Mouse (Mus musculus): ENCODE measurements around the gene Gm3233. TPM values are rescaled to one million over a fixed set of nuclear protein-coding genes. Genes with fewer than 3 reads are reported as not detected.
"Not testable (repeated sequence)": the region's sequence is repeated elsewhere in the genome, so short reads cannot be mapped to it uniquely, and the experiment has no call there.

Gm3233 gene
- polyA plus RNA-seq, 1 experiment from 2014 or later: not detected

DNA sequence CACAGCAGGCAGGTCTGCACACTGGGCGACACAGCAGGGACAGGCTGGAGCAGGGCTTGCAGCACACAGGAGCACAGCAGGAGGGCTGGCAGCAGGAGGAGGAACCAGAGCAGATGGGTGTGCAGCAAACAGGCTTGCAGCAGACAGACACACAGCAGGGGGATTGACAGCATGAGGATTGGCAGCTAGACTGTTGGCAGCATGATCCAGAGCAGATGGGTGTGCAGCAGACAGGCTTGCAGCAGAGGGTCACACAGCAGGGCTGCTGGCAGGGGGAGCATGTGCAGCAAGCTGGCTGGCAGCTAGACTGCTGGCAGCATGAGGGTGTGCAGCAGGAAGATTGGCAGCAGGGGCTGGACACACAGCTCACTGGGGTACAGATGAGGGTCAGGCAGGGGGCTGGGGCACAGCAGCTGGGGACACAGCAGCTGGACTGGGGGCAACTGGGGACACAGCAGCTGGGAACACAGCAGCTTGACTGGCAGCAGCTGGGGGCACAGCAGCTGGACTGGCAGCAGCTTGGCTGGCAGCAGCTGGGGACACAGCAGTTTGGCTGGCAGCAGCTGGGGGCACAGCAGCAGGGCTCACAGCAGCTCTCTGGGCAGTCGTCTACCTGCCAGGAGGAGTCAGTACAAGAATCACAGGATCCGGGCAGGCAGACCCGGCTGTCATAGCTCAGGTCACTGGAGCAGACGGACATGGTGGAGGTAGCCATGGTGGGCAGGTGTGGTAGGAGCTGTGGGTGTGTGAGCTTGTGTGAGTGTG, 17.4 kb downstream of the Gm3233 start, which contains the start of gene Gm18596:
Gene Gm18596 (minus strand): TSS at position 715 of the 765 bp plus-strand sequence.
- WGBS: 68% methylated on average over 4 of the region's 5 CpGs
- DNase-seq (ENCODE audit: low spot score, missing footprints); H3K27me3 ChIP-seq (ENCODE audit: control insufficient read depth, insufficient read depth, low read length); H3K4me2 ChIP-seq; H3K36me3 ChIP-seq (ENCODE audit: control insufficient read depth, insufficient read depth, low read length); H3K4me1 ChIP-seq (ENCODE audit: control insufficient read depth, insufficient read depth, low read length); ATAC-seq (ENCODE audit: low FRiP score); H3K27ac ChIP-seq (ENCODE audit: low read depth, low read length); H3K4me3 ChIP-seq (ENCODE audit: low read depth, low read length); H3K9ac ChIP-seq (ENCODE audit: low read length); H3K9me3 ChIP-seq (ENCODE audit: control insufficient read depth, low read length): not testable (repeated sequence)

- 0 out of 2 replicates have a peak, but pooled peaks cover 3% of the 10 kb centered on the region for H3K4me1 ChIP-seq (ENCODE audit: control insufficient read depth, insufficient read depth, low read length)
- no peaks in the 10 kb centered on the region for H3K27me3 ChIP-seq (ENCODE audit: control insufficient read depth, insufficient read depth, low read length)
- no peak for DNase-seq (ENCODE audit: low spot score, missing footprints)
- no peak overlapping the region for H3K27ac ChIP-seq (ENCODE audit: low read depth, low read length)
- WGBS: 95% methylated on average over 4 of the region's 4 CpGs
- H3K4me3 ChIP-seq (ENCODE audit: low read depth, low read length): no peak overlapping the region
- no peaks in the 10 kb centered on the region for H3K36me3 ChIP-seq (ENCODE audit: control insufficient read depth, insufficient read depth, low read length)
- H3K4me2 ChIP-seq: no peak overlapping the region
- ATAC-seq (ENCODE audit: low FRiP score): no peak
- H3K9ac ChIP-seq (ENCODE audit: low read length): no peak overlapping the region
- H3K9me3 ChIP-seq (ENCODE audit: control insufficient read depth, low read length): no peaks in the 10 kb centered on the region
Measured at GRCm38 (mm10) chr10:77738929-77739328, 20.6 kb downstream of the Gm3233 start.

DNA sequence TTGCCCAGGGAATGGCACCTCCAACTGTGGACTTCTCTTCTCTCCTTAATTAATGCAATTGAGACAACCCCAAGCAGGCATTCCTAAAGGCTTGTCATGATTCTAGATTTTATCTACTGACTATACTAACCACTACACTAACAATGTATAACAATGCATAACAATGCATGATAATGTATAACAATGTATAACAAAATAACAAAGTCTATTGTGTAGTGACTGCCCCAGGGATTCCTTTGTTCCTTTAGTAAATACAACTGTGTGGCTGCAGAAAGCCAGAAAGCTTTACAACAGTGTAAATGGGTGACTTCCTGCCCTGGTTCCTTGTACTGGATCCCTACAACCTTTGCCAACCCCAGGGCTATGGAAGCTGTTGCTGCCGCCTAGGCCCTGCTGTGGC, 23.6 kb downstream of the Gm3233 start:
- H3K27ac ChIP-seq (ENCODE audit: low read depth, low read length): no peak overlapping the region
- H3K36me3 ChIP-seq (ENCODE audit: control insufficient read depth, insufficient read depth, low read length): no peaks in the 10 kb centered on the region
- no peak overlapping the region for H3K4me2 ChIP-seq
- ATAC-seq (ENCODE audit: low FRiP score): no peak
- no peak overlapping the region for H3K9ac ChIP-seq (ENCODE audit: low read length)
- H3K27me3 ChIP-seq (ENCODE audit: control insufficient read depth, insufficient read depth, low read length): no peaks in the 10 kb centered on the region
- H3K4me3 ChIP-seq (ENCODE audit: low read depth, low read length): no peak overlapping the region
- H3K9me3 ChIP-seq (ENCODE audit: control insufficient read depth, low read length): no peaks in the 10 kb centered on the region
- WGBS: 96% methylated on average over 1 of the region's 1 CpGs
- no peak for DNase-seq (ENCODE audit: low spot score, missing footprints)
- 0 out of 2 replicates have a peak, but pooled peaks cover 3% of the 10 kb centered on the region for H3K4me1 ChIP-seq (ENCODE audit: control insufficient read depth, insufficient read depth, low read length)

GRCm38 (mm10) chr10:77729241-77729640, 30.2 kb downstream of the Gm3233 start:
- Histone ChIP-seq H3K4me2 (no peak overlapping the region), H3K9ac (ENCODE audit: low read length) (no peak overlapping the region), H3K4me1 (ENCODE audit: control insufficient read depth, insufficient read depth, low read length) (no peaks in the 10 kb centered on the region), H3K9me3 (ENCODE audit: control insufficient read depth, low read length) (no peaks in the 10 kb centered on the region), H3K27me3 (ENCODE audit: control insufficient read depth, insufficient read depth, low read length) (no peaks in the 10 kb centered on the region), H3K4me3 (ENCODE audit: low read depth, low read length) (no peak overlapping the region), H3K36me3 (ENCODE audit: control insufficient read depth, insufficient read depth, low read length) (no peaks in the 10 kb centered on the region), H3K27ac (ENCODE audit: low read depth, low read length) (no peak overlapping the region)
- WGBS: 52% methylated on average over 4 of the region's 4 CpGs
- ATAC-seq (ENCODE audit: low FRiP score): no peak
- DNase-seq (ENCODE audit: low spot score, missing footprints): no peak

DNA sequence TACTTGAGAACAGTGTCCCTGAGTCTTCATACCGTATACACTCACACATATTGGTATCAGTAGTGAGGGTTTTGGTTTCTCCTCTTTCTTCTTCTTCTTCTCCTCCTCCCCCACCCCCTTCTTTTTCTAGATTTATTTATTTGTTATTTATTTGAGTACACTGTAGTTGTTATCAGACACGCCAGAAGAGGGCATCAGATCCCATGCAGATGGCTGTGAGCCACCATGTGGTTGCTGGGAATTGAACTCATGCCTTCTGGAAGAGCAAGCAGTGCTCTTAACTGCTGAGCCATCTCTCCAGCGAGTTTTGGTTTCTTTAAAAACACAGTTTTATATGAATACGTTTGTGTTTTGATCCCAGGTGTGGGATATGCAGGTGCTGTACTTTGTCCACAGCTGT, 31.2 kb downstream of the Gm3233 start:
- WGBS: 63% methylated on average over 4 of the region's 4 CpGs
- H3K4me3 ChIP-seq (ENCODE audit: low read depth, low read length): no peak overlapping the region
- no peaks in the 10 kb centered on the region for H3K27me3 ChIP-seq (ENCODE audit: control insufficient read depth, insufficient read depth, low read length)
- no peaks in the 10 kb centered on the region for H3K4me1 ChIP-seq (ENCODE audit: control insufficient read depth, insufficient read depth, low read length)
- H3K9me3 ChIP-seq (ENCODE audit: control insufficient read depth, low read length): no peaks in the 10 kb centered on the region
- DNase-seq (ENCODE audit: low spot score, missing footprints): no peak
- no peak for ATAC-seq (ENCODE audit: low FRiP score)
- H3K4me2 ChIP-seq: no peak overlapping the region
- H3K36me3 ChIP-seq (ENCODE audit: control insufficient read depth, insufficient read depth, low read length): no peaks in the 10 kb centered on the region
- no peak overlapping the region for H3K9ac ChIP-seq (ENCODE audit: low read length)
- no peak overlapping the region for H3K27ac ChIP-seq (ENCODE audit: low read depth, low read length)

- H3K27ac ChIP-seq (ENCODE audit: low read depth, low read length): no peak within 1 kb of the TSS
- no peaks in the 10 kb centered on the region for H3K36me3 ChIP-seq (ENCODE audit: control insufficient read depth, insufficient read depth, low read length)
- WGBS: 44% methylated on average over 3 of the region's 3 CpGs
- no peaks in the 10 kb centered on the region for H3K27me3 ChIP-seq (ENCODE audit: control insufficient read depth, insufficient read depth, low read length)
- no peak within 1 kb of the TSS for H3K9ac ChIP-seq (ENCODE audit: low read length)
- H3K4me2 ChIP-seq: no peak within 1 kb of the TSS
- H3K4me1 ChIP-seq (ENCODE audit: control insufficient read depth, insufficient read depth, low read length): no peaks in the 10 kb centered on the region
- no peak for ATAC-seq (ENCODE audit: low FRiP score)
- no peak for DNase-seq (ENCODE audit: low spot score, missing footprints)
- no peaks in the 10 kb centered on the region for H3K9me3 ChIP-seq (ENCODE audit: control insufficient read depth, low read length)
- no peak within 1 kb of the TSS for H3K4me3 ChIP-seq (ENCODE audit: low read depth, low read length)
Measured at GRCm38 (mm10) chr10:77726186-77726585, 33.3 kb downstream of the Gm3233 start, which contains the start of gene Gm10100. Gene Gm10100, plus strand, starts transcription at chr10:77726486.

- Histone ChIP-seq H3K27me3 (ENCODE audit: control insufficient read depth, insufficient read depth, low read length) (no peaks in the 10 kb centered on the region), H3K36me3 (ENCODE audit: control insufficient read depth, insufficient read depth, low read length) (no peaks in the 10 kb centered on the region), H3K4me3 (ENCODE audit: low read depth, low read length) (no peak overlapping the region), H3K4me1 (ENCODE audit: control insufficient read depth, insufficient read depth, low read length) (no peaks in the 10 kb centered on the region), H3K9me3 (ENCODE audit: control insufficient read depth, low read length) (no peaks in the 10 kb centered on the region), H3K27ac (ENCODE audit: low read depth, low read length) (no peak overlapping the region), H3K9ac (ENCODE audit: low read length) (no peak overlapping the region), H3K4me2 (no peak overlapping the region)
- 75% methylated on average over 8 of the region's 8 CpGs for WGBS
- ATAC-seq (ENCODE audit: low FRiP score) (no peak), DNase-seq (ENCODE audit: low spot score, missing footprints) (no peak)
Measured at GRCm38 (mm10) chr10:77724855-77725254, 34.6 kb downstream of the Gm3233 start.

DNA sequence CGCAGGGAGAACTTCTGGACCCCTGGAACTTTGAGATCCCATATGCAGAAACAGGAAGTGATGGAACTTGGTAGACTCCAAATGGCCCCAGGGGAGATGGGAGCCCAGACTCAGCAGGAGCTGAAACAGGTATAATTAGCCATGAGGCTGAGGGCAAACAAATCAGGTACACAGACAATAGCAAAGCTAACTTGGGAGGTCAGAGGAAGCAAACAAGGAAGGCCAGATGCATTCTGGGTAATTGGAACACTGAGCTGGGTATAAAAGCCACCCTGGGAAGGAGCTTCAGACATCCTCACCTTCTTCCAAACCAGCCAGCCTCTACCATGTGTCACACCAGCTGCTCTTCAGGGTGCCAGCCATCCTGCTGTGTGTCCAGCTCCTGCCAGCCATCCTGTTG, 39.2 kb downstream of the Gm3233 start, which contains the start of gene Krtap12-1:
Gene Krtap12-1 (plus strand): TSS at position 301 of the 400 bp plus-strand sequence.
- 82% methylated on average over 1 of the region's 1 CpGs for WGBS
- not testable (repeated sequence) for H3K27me3 ChIP-seq (ENCODE audit: control insufficient read depth, insufficient read depth, low read length)

GRCm38 (mm10) chr10:77715507-77715906, 44.0 kb downstream of the Gm3233 start, which contains the start of gene Gm10142:
Gene Gm10142, plus strand, starts transcription at chr10:77715807.
- Histone ChIP-seq H3K4me1 (ENCODE audit: control insufficient read depth, insufficient read depth, low read length) (no peaks in the 10 kb centered on the region), H3K9ac (ENCODE audit: low read length) (no peak within 1 kb of the TSS), H3K9me3 (ENCODE audit: control insufficient read depth, low read length) (no peaks in the 10 kb centered on the region), H3K27me3 (ENCODE audit: control insufficient read depth, insufficient read depth, low read length) (no peaks in the 10 kb centered on the region), H3K4me2 (no peak within 1 kb of the TSS), H3K4me3 (ENCODE audit: low read depth, low read length) (no peak within 1 kb of the TSS), H3K27ac (ENCODE audit: low read depth, low read length) (no peak within 1 kb of the TSS), H3K36me3 (ENCODE audit: control insufficient read depth, insufficient read depth, low read length) (no peaks in the 10 kb centered on the region)
- whole genome bisulfite sequencing: 90% methylated on average over 1 of the region's 1 CpGs
- no peak for DNase-seq (ENCODE audit: low spot score, missing footprints)
- no peak for ATAC-seq (ENCODE audit: low FRiP score)

More for the DNA sequence above, 39.2 kb downstream of the Gm3233 start, which contains the start of gene Krtap12-1:
- H3K4me2 ChIP-seq; H3K9me3 ChIP-seq (ENCODE audit: control insufficient read depth, low read length); H3K36me3 ChIP-seq (ENCODE audit: control insufficient read depth, insufficient read depth, low read length); H3K27ac ChIP-seq (ENCODE audit: low read depth, low read length); H3K4me3 ChIP-seq (ENCODE audit: low read depth, low read length); DNase-seq (ENCODE audit: low spot score, missing footprints); ATAC-seq (ENCODE audit: low FRiP score); H3K9ac ChIP-seq (ENCODE audit: low read length); H3K4me1 ChIP-seq (ENCODE audit: control insufficient read depth, insufficient read depth, low read length): not testable (repeated sequence)

All from midbrain, embryonic 11.5 days (tissue).